Mouse (Mus musculus) heart, embryonic 10.5 days (tissue): ENCODE data around the gene DXBay18. TPM values are rescaled to one million over a fixed set of nuclear protein-coding genes. Genes with fewer than 3 reads are reported as not detected.
"Not testable (repeated sequence)": the region's sequence is repeated elsewhere in the genome, so short reads cannot be mapped to it uniquely, and the experiment has no call there.

Experiments used
- DNase-seq: peaks from one replicate; pipeline ENCODE4 v3.0.0-alpha.2; 2017; ENCODE audit warnings: low spot score
- H3K27ac ChIP-seq: fragments of 300-500 bp; sonication (generic); 2 replicates; pipeline ENCODE4 v1.5.1; 2016; ENCODE audit warnings: mild to moderate bottlenecking
- H3K27me3 ChIP-seq: fragments of 300-500 bp; sonication (generic); 2 replicates; pipeline ENCODE4 v1.6.1; 2016; ENCODE audit warnings: mild to moderate bottlenecking; ENCODE audit not compliant: poor library complexity, insufficient read depth, severe bottlenecking
- H3K36me3 ChIP-seq: fragments of 300-500 bp; sonication (generic); 2 replicates; pipeline ENCODE4 v1.6.1; 2016; ENCODE audit warnings: mild to moderate bottlenecking, moderate library complexity
- H3K4me1 ChIP-seq: fragments of 300-500 bp; sonication (generic); 2 replicates; pipeline ENCODE4 v1.6.1; 2016; ENCODE audit warnings: mild to moderate bottlenecking
- H3K4me3 ChIP-seq: fragments of 300-500 bp; sonication (generic); 2 replicates; pipeline ENCODE4 v1.5.1; 2016; ENCODE audit warnings: mild to moderate bottlenecking, moderate library complexity
- H3K9me3 ChIP-seq: fragments of 300-500 bp; sonication (generic); 2 replicates; pipeline ENCODE4 v1.6.1; 2016; ENCODE audit warnings: mild to moderate bottlenecking, moderate library complexity
- WGBS: fragments of 180-500 bp; shearing (Covaris S2); methylation state at CpG from one replicate; pipeline ENCODE4 v1.1.7; 2016; 5-methylcytosine and 5-hydroxymethylcytosine counted together
- polyA plus RNA-seq: library from polyadenylated mRNA; unstranded; fragments of >200 nt; fragmentation: Nextera tagmentation; extraction: Ambion mirVana; gene quantifications from 2 replicates; pipeline ENCODE4 v1.2.1, GENCODE M21; 2016

DXBay18 gene
- 0.13 TPM in 1 of 2 replicates, not detected in the other for polyA plus RNA-seq

DNA sequence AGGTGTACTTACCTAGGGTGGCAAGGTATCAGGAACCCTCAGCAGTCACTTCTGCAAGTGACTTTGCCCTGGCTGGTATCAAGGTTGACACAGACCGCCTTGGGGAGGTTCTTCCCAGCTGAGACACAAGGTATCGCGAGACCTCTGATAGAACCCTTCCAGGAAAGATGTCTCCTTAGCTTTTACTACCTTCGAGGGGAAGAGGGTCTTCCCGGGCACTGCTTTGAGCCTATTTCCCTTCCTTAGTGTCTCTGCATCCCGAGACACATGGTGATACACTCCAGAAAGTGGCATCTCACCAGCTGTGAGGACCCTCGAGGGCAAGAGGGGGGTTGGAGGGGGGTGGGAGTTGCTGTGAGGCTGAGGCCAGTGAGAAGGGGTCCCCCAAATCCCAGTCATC lies at the start of gene DXBay18:
Gene DXBay18, minus strand, starts transcription at position 101 of the 400 bp plus-strand sequence.
- H3K9me3 ChIP-seq, H3K36me3 ChIP-seq, H3K27me3 ChIP-seq, H3K4me1 ChIP-seq, DNase-seq, H3K4me3 ChIP-seq, H3K27ac ChIP-seq: not testable (repeated sequence)
- no CpG with 5 or more reads among the region's 7 CpGs for WGBS

- DNase-seq, result peak; percentile 45
- H3K4me3 ChIP-seq, H3K9me3 ChIP-seq, H3K27ac ChIP-seq, H3K36me3 ChIP-seq, H3K27me3 ChIP-seq, H3K4me1 ChIP-seq: not testable (repeated sequence)
- 77% methylated on average over 12 of the region's 12 CpGs for WGBS
Observed at GRCm38 (mm10) chrX:73191934-73192333, 42.7 kb upstream of the DXBay18 start, which contains the start of gene Xlr3b. Xlr3b (plus strand) TSS chrX:73192207.

- WGBS, result 67% methylated on average over 9 of the region's 15 CpGs
- H3K36me3 ChIP-seq, H3K4me1 ChIP-seq, H3K9me3 ChIP-seq, H3K27me3 ChIP-seq, H3K4me3 ChIP-seq, H3K27ac ChIP-seq, DNase-seq: not testable (repeated sequence)
Observed at GRCm38 (mm10) chrX:73176889-73177288, 27.6 kb upstream of the DXBay18 start, which contains the start of gene Spin2d. Spin2d (minus strand) TSS chrX:73176989.

DNA sequence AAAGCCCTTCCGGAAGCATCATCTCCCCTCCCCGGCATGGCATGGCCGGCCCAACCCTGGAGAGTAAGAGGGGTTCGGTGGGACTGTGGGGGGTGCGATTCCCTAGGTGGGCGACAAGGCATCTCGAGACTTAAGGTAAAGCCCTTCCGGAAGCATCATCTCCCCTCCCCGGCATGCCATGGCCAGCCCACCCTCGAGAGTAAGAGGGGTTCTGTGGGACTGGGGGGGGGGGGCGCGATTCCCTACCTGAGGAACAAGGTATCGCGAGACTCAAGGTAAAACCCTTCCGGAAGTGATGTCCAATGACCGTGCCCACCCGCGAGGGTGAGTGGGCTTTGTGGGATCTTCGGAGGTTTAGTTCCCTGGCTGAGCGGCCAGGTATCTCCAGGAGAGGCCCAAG lies 754 bp downstream of the DXBay18 start, which contains the start of gene Xlr5b:
Gene Xlr5b, plus strand, starts transcription at position 301 of the 400 bp plus-strand sequence.
- H3K27ac ChIP-seq, H3K4me1 ChIP-seq, H3K27me3 ChIP-seq, H3K9me3 ChIP-seq, DNase-seq, H3K4me3 ChIP-seq, H3K36me3 ChIP-seq: not testable (repeated sequence)
- no CpG with 5 or more reads among the region's 20 CpGs for WGBS

DNA sequence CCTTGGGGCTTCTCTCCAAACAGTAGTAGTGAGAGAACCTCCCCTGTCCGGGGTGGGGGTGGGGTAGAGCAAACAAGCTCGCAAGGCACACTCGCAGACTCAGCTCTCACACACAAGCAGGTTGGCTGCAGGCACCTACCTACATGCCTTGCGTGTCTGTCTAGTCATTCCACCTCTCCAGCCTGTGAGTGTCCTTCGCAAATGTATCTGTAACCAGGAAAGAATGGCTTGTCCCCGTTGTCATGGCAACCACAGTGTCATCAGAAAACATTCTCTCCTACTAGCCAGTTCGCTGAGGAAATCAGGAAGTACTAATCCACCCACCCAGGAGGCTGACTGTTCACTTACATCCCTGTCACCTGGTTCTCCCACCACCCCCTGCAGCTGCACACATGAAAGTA lies 6.0 kb downstream of the DXBay18 start:
- not testable (repeated sequence) for DNase-seq, H3K9me3 ChIP-seq, H3K27ac ChIP-seq, H3K4me3 ChIP-seq, H3K4me1 ChIP-seq, H3K27me3 ChIP-seq, H3K36me3 ChIP-seq
- no CpG with 5 or more reads among the region's 7 CpGs for WGBS

DNA sequence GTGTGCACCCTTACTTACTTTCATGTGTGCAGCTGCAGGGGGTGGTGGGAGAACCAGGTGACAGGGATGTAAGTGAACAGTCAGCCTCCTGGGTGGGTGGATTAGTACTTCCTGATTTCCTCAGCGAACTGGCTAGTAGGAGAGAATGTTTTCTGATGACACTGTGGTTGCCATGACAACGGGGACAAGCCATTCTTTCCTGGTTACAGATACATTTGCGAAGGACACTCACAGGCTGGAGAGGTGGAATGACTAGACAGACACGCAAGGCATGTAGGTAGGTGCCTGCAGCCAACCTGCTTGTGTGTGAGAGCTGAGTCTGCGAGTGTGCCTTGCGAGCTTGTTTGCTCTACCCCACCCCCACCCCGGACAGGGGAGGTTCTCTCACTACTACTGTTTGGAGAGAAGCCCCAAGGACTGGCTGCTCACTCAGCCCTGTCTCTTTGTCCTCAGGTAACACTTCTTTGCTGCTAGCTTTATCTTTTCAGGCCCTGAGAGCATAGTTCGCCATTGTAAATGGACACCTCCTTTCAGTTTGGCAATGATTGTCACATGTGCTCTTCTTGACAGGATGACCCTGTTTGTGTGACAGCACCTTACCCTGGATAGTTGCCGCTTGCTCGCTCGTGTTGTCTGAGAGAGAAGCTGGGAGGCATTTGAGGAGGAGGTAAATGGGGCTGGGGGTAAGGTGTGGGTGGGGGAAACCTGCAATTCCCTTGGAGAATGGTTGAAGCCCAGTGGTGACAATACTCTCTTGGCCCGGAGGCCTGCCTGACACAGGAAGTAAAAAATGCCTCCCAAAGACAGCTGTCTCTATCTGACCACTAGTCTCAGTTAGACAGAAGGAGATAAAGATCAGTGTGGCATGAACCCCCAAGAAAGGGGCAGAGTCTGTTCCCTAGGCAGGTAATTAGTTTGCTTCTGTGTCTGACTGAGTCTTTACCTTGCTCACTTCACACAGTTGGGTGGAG lies 26.1 kb downstream of the DXBay18 start:
- H3K27me3 ChIP-seq, H3K4me1 ChIP-seq, H3K27ac ChIP-seq, H3K9me3 ChIP-seq, DNase-seq, H3K4me3 ChIP-seq, H3K36me3 ChIP-seq: not testable (repeated sequence)
- no CpG with 5 or more reads among the region's 12 CpGs for WGBS

- no CpG with 5 or more reads among the region's 7 CpGs for WGBS
- H3K36me3 ChIP-seq, DNase-seq: not testable (repeated sequence)
Observed at GRCm38 (mm10) chrX:73116747-73117146, 32.5 kb downstream of the DXBay18 start, which contains the start of gene Gm14685. Gm14685 (plus strand) TSS chrX:73117047.

DNA sequence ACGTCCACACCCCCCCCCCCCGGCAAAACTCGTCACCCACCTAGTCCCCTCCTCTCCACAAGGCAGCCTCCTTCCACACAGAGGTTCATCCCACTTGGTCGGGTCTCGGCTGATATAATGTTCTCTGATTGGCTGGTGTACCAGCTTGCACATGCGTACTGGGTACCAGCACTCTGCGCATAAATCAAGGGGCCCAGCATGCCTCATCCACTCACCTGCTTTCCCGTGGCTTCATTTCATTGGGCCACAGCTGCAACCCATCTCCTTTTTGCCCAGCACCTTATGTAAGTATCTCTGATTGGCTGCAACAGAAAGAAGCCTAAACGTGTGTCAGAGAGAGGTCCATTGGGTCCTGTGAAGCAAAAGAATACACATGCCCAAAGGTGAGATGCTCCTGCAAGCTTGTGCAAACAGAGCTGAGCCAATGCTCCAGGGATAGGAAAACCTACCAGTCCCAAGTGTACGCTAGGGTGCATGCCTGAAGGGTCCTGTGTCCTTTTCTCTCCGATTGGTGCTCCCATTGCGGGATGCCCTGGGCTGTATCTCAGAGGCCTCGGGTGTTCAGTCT lies 52.2 kb downstream of the DXBay18 start, which contains the start of gene Xlr3a:
Gene Xlr3a, minus strand, starts transcription at position 155 of the 568 bp plus-strand sequence.
- WGBS, result 71% methylated on average over 13 of the region's 13 CpGs
- H3K4me1 ChIP-seq, H3K9me3 ChIP-seq, DNase-seq, H3K27me3 ChIP-seq, H3K36me3 ChIP-seq, H3K27ac ChIP-seq, H3K4me3 ChIP-seq: not testable (repeated sequence)

More at GRCm38 (mm10) chrX:73116747-73117146, 32.5 kb downstream of the DXBay18 start, which contains the start of gene Gm14685:
- not testable (repeated sequence) for H3K4me1 ChIP-seq, H3K9me3 ChIP-seq, H3K27ac ChIP-seq, H3K27me3 ChIP-seq, H3K4me3 ChIP-seq

Other genes starting within 250 kb of the DXBay18 start
- gene Cetn2, start 231.0 kb downstream of the DXBay18 start, polyA plus RNA-seq, result 54.8 and 60.5 TPM in 2 replicates
- gene Nsdhl, start 230.9 kb downstream of the DXBay18 start, polyA plus RNA-seq, result 21.4 and 23.0 TPM in 2 replicates
- gene Zfp185, start 162.1 kb downstream of the DXBay18 start, polyA plus RNA-seq, result 5.7 and 7.2 TPM in 2 replicates
- gene Pnma5, start 112.3 kb downstream of the DXBay18 start, polyA plus RNA-seq, result 0.07 and 0.11 TPM in 2 replicates
- gene Pnma3, start 84.7 kb downstream of the DXBay18 start, polyA plus RNA-seq, result 0.08 TPM in 1 of 2 replicates, not detected in the other
- 0.84 and 1.2 TPM in 2 replicates for gene Xlr4a, start 67.0 kb downstream of the DXBay18 start, polyA plus RNA-seq
- 1.8 and 2.4 TPM in 2 replicates for gene Xlr3a, start 52.4 kb downstream of the DXBay18 start, polyA plus RNA-seq
- 0.10 and 0.23 TPM in 2 replicates for gene Gm14685, start 32.4 kb downstream of the DXBay18 start, polyA plus RNA-seq
- not detected in 2 replicates for gene Xlr5b, start 654 bp downstream of the DXBay18 start, polyA plus RNA-seq
- gene Spin2d, start 27.5 kb upstream of the DXBay18 start, polyA plus RNA-seq, result not detected in 2 replicates
- gene Xlr3b, start 42.8 kb upstream of the DXBay18 start, polyA plus RNA-seq, result 6.0 and 9.8 TPM in 2 replicates
- 0.74 and 0.83 TPM in 2 replicates for gene Xlr4b, start 64.9 kb upstream of the DXBay18 start, polyA plus RNA-seq
- gene F8a, start 78.8 kb upstream of the DXBay18 start, polyA plus RNA-seq, result 7.6 and 8.1 TPM in 2 replicates
- 0.25 and 0.34 TPM in 2 replicates for gene Xlr4c, start 93.7 kb upstream of the DXBay18 start, polyA plus RNA-seq
- gene Xlr3c, start 115.9 kb upstream of the DXBay18 start, polyA plus RNA-seq, result not detected in 2 replicates
- not detected in 2 replicates for gene Xlr5a, start 143.5 kb upstream of the DXBay18 start, polyA plus RNA-seq
- gene Xlr5c, start 143.5 kb upstream of the DXBay18 start, polyA plus RNA-seq, result not detected in 2 replicates
- not detected in 2 replicates for gene Gm45015, start 187.4 kb upstream of the DXBay18 start, polyA plus RNA-seq
- gene Zfp275, start 193.2 kb upstream of the DXBay18 start, polyA plus RNA-seq, result 12.7 and 13.6 TPM in 2 replicates
- gene Gm18336, start 249.3 kb upstream of the DXBay18 start, polyA plus RNA-seq, result not detected in 2 replicates